Mouse (Mus musculus) olfactory bulb, adult 2 months (tissue): ENCODE measurements at regions not wholly inside any gene's neighbourhood (a gene's known extent, or its start where the extent isn't known, plus 50 kb on each side); places are given as distances from the start of the nearest gene placed in this dataset.

Experiments
- CTCF ChIP-seq: fragments of 200-500 bp; IDR thresholded peaks from 2 replicates; pipeline ENCODE4 v1.5.1; 2012; ENCODE audit warnings: low read depth, mild to moderate bottlenecking, low read length, moderate library complexity; ENCODE audit not compliant: insufficient read depth
- POLR2A ChIP-seq: fragments of 200-500 bp; IDR thresholded peaks from 2 replicates; pipeline ENCODE4 v1.6.1; 2012; ENCODE audit warnings: mild to moderate bottlenecking, low read depth, low read length, moderate library complexity; ENCODE audit not compliant: insufficient read depth

DNA sequence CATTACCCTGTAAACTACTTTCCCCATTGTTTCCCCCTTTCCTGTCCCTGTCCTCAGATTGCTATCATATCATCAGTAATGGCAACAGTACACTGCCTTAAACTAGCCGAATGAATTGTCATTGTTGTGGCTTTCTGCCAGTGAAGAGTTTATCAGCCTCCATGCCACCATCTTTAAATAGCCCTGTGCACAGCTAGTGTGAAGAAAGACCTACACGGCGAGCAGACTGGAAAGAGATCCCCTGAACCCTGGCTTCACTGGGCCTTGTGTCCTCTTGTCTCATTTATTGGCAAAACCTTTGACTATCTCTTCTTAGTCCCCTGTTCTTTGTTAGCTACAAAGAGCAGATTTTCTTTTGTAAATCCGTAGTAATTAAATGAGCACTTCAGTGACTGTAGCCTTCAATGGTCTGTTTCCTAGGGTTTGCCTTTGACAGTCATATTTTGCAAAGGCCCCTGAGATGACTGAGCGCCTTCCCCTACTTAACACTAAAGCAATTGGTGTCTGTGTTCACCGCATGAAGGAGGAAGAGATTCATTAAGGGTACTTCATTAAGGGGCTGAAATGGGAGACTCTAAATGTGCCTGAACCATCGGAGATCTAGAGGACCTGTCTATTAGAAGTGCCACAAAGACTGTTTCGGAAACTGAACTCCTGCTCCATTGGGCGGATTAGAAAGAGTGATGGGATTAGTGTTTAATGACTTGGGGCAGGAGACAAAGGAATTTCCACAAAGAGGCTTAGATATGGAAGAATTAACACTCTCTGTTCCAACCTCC is 74.4 kb upstream of the Meis1 start:
- no peak for TF ChIP-seq CTCF
- no peak for TF ChIP-seq POLR2A
